Mouse (Mus musculus): ENCODE data around the gene Sec24a.

Sec24a gene

GRCm38 (mm10) chr11:51646751-51647667, 116.4 kb downstream of the Sec24a start:
- peak; percentile 63 to 74 for DNase-seq

GRCm38 (mm10) chr11:51646245-51646644, 117.2 kb downstream of the Sec24a start:
- DNase-seq, result no peak

- no peak for DNase-seq
These were observed 118.1 kb downstream of the Sec24a start for GRCm38 (mm10) chr11:51645293-51645692.

DNA sequence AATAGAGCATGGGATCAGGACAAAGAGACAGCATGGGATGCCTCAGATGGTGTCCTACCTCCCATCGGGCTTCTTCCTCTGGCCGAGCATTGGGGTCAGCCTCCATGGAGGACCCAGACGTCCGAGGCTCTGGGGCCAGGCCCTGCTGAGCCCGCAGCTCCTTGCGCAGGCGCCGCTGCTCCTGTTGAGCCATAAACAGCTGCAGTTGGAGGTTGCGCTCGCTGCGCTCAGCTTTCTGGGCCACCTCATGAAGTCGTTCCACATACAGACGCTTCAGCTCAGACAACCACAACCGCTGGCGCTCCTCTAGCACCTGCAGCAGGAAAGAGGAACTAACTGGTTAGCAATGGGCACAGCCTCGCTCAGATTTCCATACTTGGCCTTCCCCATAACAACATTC, 119.2 kb downstream of the Sec24a start:
- DNase-seq, result no peak

- peak in 1 of 2 experiments; percentile 53 for DNase-seq
These were observed 119.7 kb downstream of the Sec24a start for GRCm38 (mm10) chr11:51643761-51644160.

GRCm38 (mm10) chr11:51643202-51643601, 120.2 kb downstream of the Sec24a start:
- DNase-seq, result no peak

All from kidney, postnatal 36 days (tissue).